Mouse (Mus musculus) heart, embryonic 12.5 days (tissue): ENCODE measurements around the gene Sept9. TPM values are rescaled to one million over a fixed set of nuclear protein-coding genes. Genes with fewer than 3 reads are reported as not detected.

Source experiments
- ATAC-seq: fragments of 200-750 bp; cut with Nextera tagmentation; 2 replicates; pipeline ENCODE4 v1.8.0; 2017; ENCODE audit warnings: moderate TSS enrichment, moderate library complexity; ENCODE audit not compliant: insufficient number of reproducible peaks, low FRiP score
- H3K27ac ChIP-seq: fragments of 300-500 bp; sonication (generic); 2 replicates; pipeline ENCODE4 v1.5.1; 2016; ENCODE audit warnings: mild to moderate bottlenecking, moderate library complexity; ENCODE audit not compliant: poor library complexity, severe bottlenecking
- H3K27me3 ChIP-seq: fragments of 300-500 bp; sonication (generic); replicated peaks from 2 replicates; pipeline ENCODE4 v1.6.1; 2016; ENCODE audit warnings: mild to moderate bottlenecking, moderate library complexity
- H3K36me3 ChIP-seq: fragments of 300-500 bp; sonication (generic); 2 replicates; pipeline ENCODE4 v1.6.1; 2016; ENCODE audit warnings: mild to moderate bottlenecking, moderate library complexity
- H3K4me1 ChIP-seq: fragments of 300-500 bp; sonication (generic); replicated peaks from 2 replicates; pipeline ENCODE4 v1.6.1; 2016; ENCODE audit warnings: mild to moderate bottlenecking
- H3K4me2 ChIP-seq: fragments of 300-500 bp; sonication (generic); 2 replicates; pipeline ENCODE4 v1.6.1; 2016; ENCODE audit warnings: mild to moderate bottlenecking, moderate library complexity
- H3K4me3 ChIP-seq: fragments of 300-500 bp; sonication (generic); 2 replicates; pipeline ENCODE4 v1.5.1; 2016; ENCODE audit warnings: mild to moderate bottlenecking
- H3K9ac ChIP-seq: fragments of 300-500 bp; sonication (generic); 2 replicates; pipeline ENCODE4 v1.6.1; 2016; ENCODE audit warnings: mild to moderate bottlenecking, moderate library complexity
- H3K9me3 ChIP-seq: fragments of 300-500 bp; sonication (generic); replicated peaks from 2 replicates; pipeline ENCODE4 v1.6.1; 2016; ENCODE audit warnings: mild to moderate bottlenecking, moderate library complexity
- WGBS: fragments of 180-500 bp; shearing (Covaris S2); methylation state at CpG from one replicate; pipeline ENCODE4 v1.1.7; 2016; 5-methylcytosine and 5-hydroxymethylcytosine counted together
- polyA plus RNA-seq: library from polyadenylated mRNA; unstranded; fragments of >200 nt; fragmentation: Nextera tagmentation; extraction: Ambion mirVana; gene quantifications from 2 replicates; pipeline ENCODE4 v1.2.1, GENCODE M21; 2016

The Sept9 gene
- polyA plus RNA-seq, 1 experiment from 2014 or later = 103 TPM

- Histone ChIP-seq H3K27ac (no peak overlapping the region), H3K27me3 (no peaks in the 10 kb centered on the region), H3K9ac (no peak overlapping the region), H3K4me3 (no peak overlapping the region), H3K4me1 (peaks cover 63% of the 10 kb centered on the region), H3K9me3 (no peaks in the 10 kb centered on the region), H3K4me2 (no peak overlapping the region), H3K36me3 (no peaks in the 10 kb centered on the region)
- ATAC-seq = no peak
- WGBS = 81% methylated on average over 9 of the region's 9 CpGs
These were observed 47.5 kb downstream of the Sept9 start for GRCm38 (mm10) chr11:117246981-117247431.

GRCm38 (mm10) chr11:117247541-117247940 is 48.1 kb downstream of the Sept9 start:
- H3K4me3 ChIP-seq = no peak overlapping the region
- no peak overlapping the region for H3K4me2 ChIP-seq
- WGBS = 45% methylated on average over 5 of the region's 5 CpGs
- peaks cover 58% of the 10 kb centered on the region for H3K4me1 ChIP-seq
- H3K36me3 ChIP-seq = no peaks in the 10 kb centered on the region
- no peaks in the 10 kb centered on the region for H3K9me3 ChIP-seq
- H3K27me3 ChIP-seq = no peaks in the 10 kb centered on the region
- no peak overlapping the region for H3K27ac ChIP-seq
- no peak overlapping the region for H3K9ac ChIP-seq
- ATAC-seq = no peak

GRCm38 (mm10) chr11:117248734-117249248 is 49.3 kb downstream of the Sept9 start:
- Histone ChIP-seq H3K4me2 (no peak overlapping the region), H3K36me3 (no peaks in the 10 kb centered on the region), H3K9me3 (no peaks in the 10 kb centered on the region), H3K4me3 (no peak overlapping the region), H3K27ac (no peak overlapping the region), H3K4me1 (peaks cover 54% of the 10 kb centered on the region), H3K9ac (no peak overlapping the region), H3K27me3 (no peaks in the 10 kb centered on the region)
- ATAC-seq = peak; percentile 50
- WGBS = 41% methylated on average over 11 of the region's 11 CpGs

- WGBS = 70% methylated on average over 18 of the region's 18 CpGs
- peaks cover 59% of the 10 kb centered on the region for H3K4me1 ChIP-seq
- no peak overlapping the region for H3K9ac ChIP-seq
- no peak overlapping the region for H3K4me3 ChIP-seq
- no peaks in the 10 kb centered on the region for H3K36me3 ChIP-seq
- H3K9me3 ChIP-seq = no peaks in the 10 kb centered on the region
- H3K4me2 ChIP-seq = no peak overlapping the region
- H3K27me3 ChIP-seq = no peaks in the 10 kb centered on the region
- H3K27ac ChIP-seq = no peak overlapping the region
- ATAC-seq = no peak
These were observed 50.0 kb downstream of the Sept9 start for GRCm38 (mm10) chr11:117249282-117249984.

GRCm38 (mm10) chr11:117249985-117250928 is 50.8 kb downstream of the Sept9 start:
- Histone ChIP-seq H3K4me2 (no peak overlapping the region), H3K27ac (no peak overlapping the region), H3K4me1 (peaks cover 64% of the 10 kb centered on the region), H3K4me3 (no peak overlapping the region), H3K9me3 (no peaks in the 10 kb centered on the region), H3K36me3 (no peaks in the 10 kb centered on the region), H3K9ac (no peak overlapping the region), H3K27me3 (no peaks in the 10 kb centered on the region)
- no peak for ATAC-seq
- 76% methylated on average over 22 of the region's 22 CpGs for WGBS

GRCm38 (mm10) chr11:117251755-117252154 is 52.3 kb downstream of the Sept9 start:
- Histone ChIP-seq H3K4me1 (peaks cover 55% of the 10 kb centered on the region), H3K36me3 (no peaks in the 10 kb centered on the region), H3K4me3 (no peak overlapping the region), H3K9me3 (no peaks in the 10 kb centered on the region), H3K9ac (no peak overlapping the region), H3K4me2 (no peak overlapping the region), H3K27me3 (no peaks in the 10 kb centered on the region), H3K27ac (no peak overlapping the region)
- no peak for ATAC-seq
- 91% methylated on average over 4 of the region's 4 CpGs for WGBS

GRCm38 (mm10) chr11:117252846-117253245 is 53.4 kb downstream of the Sept9 start:
- 81% methylated on average over 13 of the region's 13 CpGs for WGBS
- H3K27ac ChIP-seq = no peak overlapping the region
- peaks cover 3% of the 10 kb centered on the region for H3K36me3 ChIP-seq
- no peak overlapping the region for H3K9ac ChIP-seq
- no peak for ATAC-seq
- H3K4me2 ChIP-seq = no peak overlapping the region
- peaks cover 44% of the 10 kb centered on the region for H3K4me1 ChIP-seq
- H3K4me3 ChIP-seq = no peak overlapping the region
- no peaks in the 10 kb centered on the region for H3K27me3 ChIP-seq
- H3K9me3 ChIP-seq = peaks cover 4% of the 10 kb centered on the region; the same call in 1 of the 2 replicates

- Histone ChIP-seq H3K36me3 (peaks cover 3% of the 10 kb centered on the region), H3K4me1 (peaks cover 28% of the 10 kb centered on the region), H3K9ac (no peak overlapping the region), H3K9me3 (peaks cover 4% of the 10 kb centered on the region; the same call in 1 of the 2 replicates), H3K27ac (no peak overlapping the region), H3K4me2 (no peak overlapping the region), H3K27me3 (no peaks in the 10 kb centered on the region), H3K4me3 (no peak overlapping the region)
- 68% methylated on average over 18 of the region's 18 CpGs for WGBS
- no peak for ATAC-seq
These were observed 55.0 kb downstream of the Sept9 start for GRCm38 (mm10) chr11:117254161-117255107.

- no peak overlapping the region for H3K9ac ChIP-seq
- H3K36me3 ChIP-seq = peaks cover 3% of the 10 kb centered on the region
- no peak overlapping the region for H3K4me3 ChIP-seq
- ATAC-seq = no peak
- peaks cover 4% of the 10 kb centered on the region; the same call in 1 of the 2 replicates for H3K9me3 ChIP-seq
- WGBS = 80% methylated on average over 3 of the region's 3 CpGs
- no peak overlapping the region for H3K4me2 ChIP-seq
- H3K4me1 ChIP-seq = peaks cover 22% of the 10 kb centered on the region
- H3K27me3 ChIP-seq = no peaks in the 10 kb centered on the region
- no peak overlapping the region for H3K27ac ChIP-seq
These were observed 55.6 kb downstream of the Sept9 start for GRCm38 (mm10) chr11:117255108-117255489.

GRCm38 (mm10) chr11:117256088-117256487 is 56.6 kb downstream of the Sept9 start:
- no peak overlapping the region for H3K4me3 ChIP-seq
- peaks cover 3% of the 10 kb centered on the region for H3K36me3 ChIP-seq
- no peaks in the 10 kb centered on the region for H3K27me3 ChIP-seq
- ATAC-seq = no peak
- peaks cover 4% of the 10 kb centered on the region; the same call in 1 of the 2 replicates for H3K9me3 ChIP-seq
- no peak overlapping the region for H3K27ac ChIP-seq
- peaks cover 22% of the 10 kb centered on the region for H3K4me1 ChIP-seq
- WGBS = 69% methylated on average over 9 of the region's 9 CpGs
- no peak overlapping the region for H3K4me2 ChIP-seq
- H3K9ac ChIP-seq = no peak overlapping the region
